Mouse (Mus musculus): ENCODE data around the gene Plk3. TPM values are rescaled to one million over a fixed set of nuclear protein-coding genes. Genes with fewer than 3 reads are reported as not detected.

The Plk3 gene
- polyA plus RNA-seq, 3 experiments from 2014 or later, result 13.4 to 19.8 (median 18.8) TPM

Other genes with a start within 250 kb of the Plk3 start
- gene Urod, start 139.6 kb downstream of the Plk3 start, polyA plus RNA-seq (2017; shearing (Covaris generic)), result 10 to 100 TPM; 66.2 to 80.0 (median 77.7) TPM
- 1 to 10 TPM; 5.4 to 9.3 (median 7.2) TPM for gene Hectd3, start 138.6 kb downstream of the Plk3 start, polyA plus RNA-seq (2017; shearing (Covaris generic))
- 10 to 100 TPM; 26.8 to 42.3 (median 40.3) TPM for gene Eif2b3, start 114.6 kb downstream of the Plk3 start, polyA plus RNA-seq (2017; shearing (Covaris generic))
- gene Ptch2, start 37.9 kb downstream of the Plk3 start, polyA plus RNA-seq (2017; shearing (Covaris generic)), result under 1 TPM in 2 of 3 experiments, not detected in 1; 0.15 to 0.24 TPM
- 10 to 100 TPM; 24.8 to 27.2 (median 25.0) TPM for gene Btbd19, start 8.2 kb downstream of the Plk3 start, polyA plus RNA-seq (2017; shearing (Covaris generic))
- 1 to 10 TPM; 2.0 to 4.1 (median 3.1) TPM for gene Tctex1d4, start 7.2 kb downstream of the Plk3 start, polyA plus RNA-seq (2017; shearing (Covaris generic))
- 100 to 1,000 TPM; 670 to 888 (median 878) TPM for gene Rps8, start 22.3 kb upstream of the Plk3 start, polyA plus RNA-seq (2017; shearing (Covaris generic))
- 10 to 100 TPM in 1 of 3 experiments, 1 to 10 TPM in 2; 1.9 to 35.0 (median 5.5) TPM for gene Kif2c, start 48.7 kb upstream of the Plk3 start, polyA plus RNA-seq (2017; shearing (Covaris generic))
- under 1 TPM in 2 of 3 experiments, not detected in 1; 0.40 to 0.98 TPM for gene Tmem53, start 118.0 kb upstream of the Plk3 start, polyA plus RNA-seq (2017; shearing (Covaris generic))
- not detected for gene Armh1, start 118.2 kb upstream of the Plk3 start, polyA plus RNA-seq (2017; shearing (Covaris generic))

Data from inflammation-experienced regulatory T-cells, adult 6 months (primary cell).